Mouse (Mus musculus) left cerebral cortex, adult 8-10 months (tissue): ENCODE data around the gene Cntrob. TPM values are rescaled to one million over a fixed set of nuclear protein-coding genes. Genes with fewer than 3 reads are reported as not detected.

Source experiments
- total RNA-seq, 4 experiments: library from RNA; stranded (reverse); gene quantifications; 2 replicates each; pipeline ENCODE4 v1.2.4; 2022

Cntrob gene
- total RNA-seq, 4 experiments from 2014 or later: 14.9 to 19.9 (median 17.4) TPM

Other genes with a start within 250 kb of the Cntrob start
- 1,000 to 10,000 TPM; 1,002 to 1,054 (median 1,038) TPM for gene Vamp2, start 235.3 kb downstream of the Cntrob start, total RNA-seq
- gene Per1, start 228.6 kb downstream of the Cntrob start, total RNA-seq: 100 to 1,000 TPM; 105 to 140 (median 114) TPM
- gene Hes7, start 203.4 kb downstream of the Cntrob start, total RNA-seq: 1 to 10 TPM in 1 of 4 experiments, under 1 TPM in 3; 0.20 to 1.3 (median 0.74) TPM
- gene 9130213A22Rik, start 201.2 kb downstream of the Cntrob start, total RNA-seq: 1 to 10 TPM; 1.1 to 1.4 (median 1.3) TPM
- gene Aloxe3, start 197.9 kb downstream of the Cntrob start, total RNA-seq: 10 to 100 TPM in 1 of 4 experiments, 1 to 10 TPM in 3; 5.9 to 11.4 (median 8.9) TPM
- 1 to 10 TPM; 5.7 to 8.9 (median 7.7) TPM for gene Alox12b, start 166.8 kb downstream of the Cntrob start, total RNA-seq
- 10 to 100 TPM in 2 of 4 experiments, 1 to 10 TPM in 2; 9.2 to 11.4 (median 10.2) TPM for gene Alox8, start 125.9 kb downstream of the Cntrob start, total RNA-seq
- 1 to 10 TPM; 1.3 to 1.8 (median 1.5) TPM for gene Gucy2e, start 86.7 kb downstream of the Cntrob start, total RNA-seq
- gene Trappc1, start 205 bp upstream of the Cntrob start, total RNA-seq: 10 to 100 TPM; 47.7 to 54.7 (median 51.5) TPM
- gene Kcnab3, start 2.5 kb upstream of the Cntrob start, total RNA-seq: 10 to 100 TPM; 72.7 to 84.4 (median 78.8) TPM
- 100 to 1,000 TPM; 160 to 180 (median 169) TPM for gene Rnf227, start 16.7 kb upstream of the Cntrob start, total RNA-seq
- gene Chd3, start 45.6 kb upstream of the Cntrob start, total RNA-seq: 100 to 1,000 TPM; 370 to 420 (median 387) TPM
- 100 to 1,000 TPM in 3 of 4 experiments, 10 to 100 TPM in 1; 99.9 to 140 (median 114) TPM for gene Naa38, start 71.7 kb upstream of the Cntrob start, total RNA-seq
- gene Cyb5d1, start 71.9 kb upstream of the Cntrob start, total RNA-seq: 10 to 100 TPM; 38.0 to 43.7 (median 42.5) TPM
- 1 to 10 TPM; 3.3 to 4.8 (median 3.5) TPM for gene Tmem88, start 74.5 kb upstream of the Cntrob start, total RNA-seq
- gene Kdm6b, start 89.9 kb upstream of the Cntrob start, total RNA-seq: 10 to 100 TPM; 17.3 to 29.2 (median 21.9) TPM
- 1 to 10 TPM; 3.3 to 4.9 (median 3.9) TPM for gene Dnah2, start 225.3 kb upstream of the Cntrob start, total RNA-seq
- gene Efnb3, start 236.4 kb upstream of the Cntrob start, total RNA-seq: 10 to 100 TPM; 89.2 to 96.6 (median 90.5) TPM